Mouse (Mus musculus): ENCODE measurements around the gene Cdhr4.

The Cdhr4 gene

DNA sequence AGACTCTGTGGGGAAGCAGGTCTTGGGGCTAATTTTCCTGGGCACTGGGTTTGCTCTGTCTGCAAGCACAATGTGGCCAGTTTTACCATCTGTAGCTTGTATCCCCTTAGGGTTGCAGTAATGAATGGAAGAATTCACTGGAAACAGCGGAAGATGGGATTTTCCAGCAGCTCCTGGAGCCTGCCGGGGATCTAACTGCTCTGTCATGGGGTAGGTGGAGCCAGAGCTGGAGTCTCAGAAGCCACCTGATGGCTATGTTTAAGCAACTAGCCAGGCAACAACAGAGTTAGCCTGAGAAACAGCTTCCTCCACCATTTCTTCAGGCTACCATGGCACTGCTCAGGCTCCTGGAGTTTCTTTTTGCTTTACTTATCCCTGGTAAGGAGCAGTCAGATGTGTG, at the start of gene Cdhr4:
TSS of gene Cdhr4 (plus strand) at position 301 of the 400 bp plus-strand sequence.
- DNase-seq (ENCODE audit: low spot score), result no peak

DNA sequence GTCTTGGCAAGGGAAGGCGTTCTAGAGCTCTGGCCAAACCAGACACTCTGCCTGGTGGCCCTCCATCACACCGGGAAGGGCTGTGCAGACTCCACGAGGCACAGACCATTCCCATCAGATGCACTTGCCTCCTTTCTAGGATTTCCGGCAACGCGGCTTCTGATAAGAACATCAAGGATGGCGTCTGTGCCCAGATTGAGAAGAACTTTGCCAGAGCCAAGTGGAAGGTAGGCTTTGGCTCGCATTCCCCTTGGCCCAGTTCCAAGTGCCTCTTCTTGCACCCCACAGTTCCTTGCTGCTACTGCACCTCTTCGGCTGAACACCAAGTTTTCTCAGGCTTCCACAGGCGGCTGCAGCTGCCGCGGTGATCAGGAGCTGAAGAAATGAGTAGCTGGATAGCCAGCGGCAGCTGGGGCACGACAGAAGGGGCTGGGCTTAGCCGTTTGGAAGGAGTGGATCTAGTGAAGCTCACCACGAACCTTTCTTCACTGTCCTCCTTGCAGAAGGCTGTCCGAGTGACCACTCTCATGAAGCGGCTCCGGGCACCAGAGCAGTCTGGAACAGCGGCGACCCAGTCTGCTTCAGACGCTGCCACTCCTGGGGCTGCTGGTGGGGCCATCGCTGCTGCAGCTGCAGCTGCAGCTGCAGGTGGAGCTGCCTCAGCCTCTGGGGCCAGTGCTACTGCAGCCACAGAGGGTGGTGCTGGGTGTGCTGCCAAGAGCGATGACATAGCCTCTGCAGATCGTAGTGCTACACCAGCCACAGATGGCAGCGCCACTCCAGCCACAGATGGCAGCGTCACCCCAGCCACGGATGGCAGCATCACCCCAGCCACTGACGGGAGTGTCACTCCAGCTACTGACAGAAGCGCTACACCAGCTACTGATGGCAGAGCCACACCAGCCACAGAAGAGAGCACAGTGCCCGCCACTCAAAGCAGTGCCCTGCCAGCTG, 44.8 kb upstream of the Cdhr4 start:
- DNase-seq (ENCODE audit: low spot score), result no peak

DNA sequence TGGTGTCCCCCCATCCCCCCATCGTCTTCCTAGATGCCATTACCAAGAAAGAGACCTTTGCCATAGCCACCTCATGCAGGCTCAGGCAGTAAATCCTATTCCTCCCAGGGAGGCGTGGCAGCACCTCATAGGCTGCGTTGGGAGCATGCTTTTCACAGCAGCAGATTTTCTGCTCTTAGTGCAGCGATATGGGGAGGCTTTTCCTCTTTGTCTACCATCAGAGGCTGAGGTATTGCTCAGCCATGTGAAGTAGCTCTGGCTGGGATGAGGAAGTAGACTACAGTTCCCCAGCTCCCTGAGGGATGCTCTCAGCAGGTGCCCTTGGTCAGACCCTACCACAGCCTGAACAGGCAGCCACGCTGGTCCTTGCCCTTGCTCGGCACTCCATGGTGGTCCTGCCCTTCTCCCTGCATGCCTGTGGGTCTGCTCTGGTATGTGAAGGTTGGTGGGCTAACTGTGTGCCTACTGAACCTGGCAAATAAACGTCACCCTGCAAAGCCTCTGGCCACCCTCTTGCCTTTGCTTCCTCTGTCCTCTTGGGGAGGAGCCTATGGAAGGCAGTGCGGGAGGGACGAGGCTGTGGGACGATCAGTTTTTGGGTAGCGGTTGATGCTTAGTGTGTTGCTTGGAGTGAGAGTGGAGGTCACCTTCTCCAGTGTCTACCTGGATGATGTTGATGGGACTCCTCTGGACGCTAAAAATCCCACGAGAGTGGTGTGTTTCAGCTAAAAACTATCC, 42.9 kb upstream of the Cdhr4 start:
- DNase-seq (ENCODE audit: low spot score), result no peak

DNA sequence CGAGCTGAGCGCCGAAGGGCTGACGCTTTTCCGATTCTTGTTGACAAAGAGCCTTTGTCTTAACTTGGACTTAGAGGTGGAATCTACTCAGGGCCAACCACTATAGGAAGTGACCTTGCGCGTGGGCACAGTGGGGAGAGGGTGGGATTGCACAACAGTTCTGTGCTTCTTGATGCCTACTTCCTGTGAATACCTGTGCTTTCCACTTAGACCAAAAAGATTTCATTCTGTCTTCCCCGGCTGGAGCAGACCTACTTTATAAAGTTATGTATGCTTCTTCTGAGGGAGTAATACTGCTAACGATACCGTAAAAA, 42.4 kb upstream of the Cdhr4 start, which contains the start of gene Traip:
TSS of gene Traip (plus strand) at position 215 of the 314 bp plus-strand sequence.
- DNase-seq (ENCODE audit: low spot score), result no peak

- peak; percentile 70 for DNase-seq (ENCODE audit: low spot score)
Measured at GRCm38 (mm10) chr9:107950460-107951355, 41.6 kb upstream of the Cdhr4 start.

- DNase-seq (ENCODE audit: low spot score), result no peak
Measured at GRCm38 (mm10) chr9:107955613-107956289, 36.5 kb upstream of the Cdhr4 start.

DNA sequence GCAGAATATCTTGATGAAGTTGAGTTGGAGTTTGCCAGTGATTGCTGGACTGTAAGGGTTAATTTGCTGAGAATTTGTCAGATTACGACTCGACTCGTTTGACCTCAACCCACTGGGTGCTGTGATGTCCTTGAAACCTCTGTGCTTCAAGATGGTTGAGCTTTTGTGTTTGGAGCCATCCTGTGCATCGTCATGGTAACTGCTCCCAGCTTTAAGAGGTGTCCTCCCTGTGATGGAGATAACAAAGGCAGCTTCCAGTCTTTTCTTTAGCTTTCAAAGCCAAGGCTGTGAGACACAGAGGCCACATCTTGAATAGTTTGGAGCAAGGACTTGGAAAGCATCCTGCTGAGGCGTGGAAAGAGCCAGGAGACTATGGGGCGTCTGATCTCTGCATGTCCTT, 35.2 kb upstream of the Cdhr4 start:
- no peak for DNase-seq (ENCODE audit: low spot score)

DNA sequence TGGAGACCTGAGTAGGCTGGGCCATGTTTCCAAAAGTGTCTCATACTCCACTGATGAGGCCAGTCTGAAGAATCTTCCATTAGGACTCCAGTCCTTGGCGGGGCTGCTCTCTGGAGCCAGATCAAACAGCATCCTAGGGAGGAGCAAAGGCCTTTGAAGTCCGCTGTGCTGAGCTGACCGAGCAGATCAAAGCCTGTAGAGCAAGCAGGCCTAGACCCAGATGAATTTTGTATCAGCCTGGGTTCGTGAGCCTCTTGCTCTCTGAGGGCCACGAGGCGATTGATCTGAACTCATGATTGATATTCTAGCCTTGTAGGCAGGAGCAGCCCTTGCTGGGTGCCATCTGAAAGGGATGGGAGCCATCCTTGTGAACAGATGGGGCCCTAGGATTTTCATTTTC, 32.4 kb upstream of the Cdhr4 start:
- DNase-seq (ENCODE audit: low spot score), result no peak

DNA sequence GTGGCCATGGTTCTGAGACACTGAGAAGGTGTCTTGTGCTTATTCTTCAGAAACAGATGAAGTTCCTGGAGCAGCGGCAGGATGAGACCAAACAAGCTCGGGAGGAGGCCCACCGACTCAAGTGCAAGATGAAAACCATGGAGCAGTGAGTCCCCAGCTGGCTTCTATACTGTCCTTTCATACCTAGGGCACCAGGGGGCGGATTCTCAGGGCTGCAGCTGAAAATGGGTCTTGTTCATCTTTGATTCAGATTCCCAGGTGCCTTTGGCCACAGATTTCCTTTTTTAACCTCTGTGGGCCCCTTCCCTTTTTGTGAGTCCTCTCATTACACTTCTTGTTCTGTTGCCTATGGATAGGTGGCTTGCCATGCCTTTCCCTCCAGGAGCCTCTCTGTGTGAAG, 31.4 kb upstream of the Cdhr4 start:
- no peak for DNase-seq (ENCODE audit: low spot score)

- DNase-seq (ENCODE audit: low spot score), result no peak
Measured at GRCm38 (mm10) chr9:107961351-107961762, 30.9 kb upstream of the Cdhr4 start.

GRCm38 (mm10) chr9:107961881-107962280, 30.4 kb upstream of the Cdhr4 start:
- DNase-seq (ENCODE audit: low spot score), result no peak

- no peak for DNase-seq (ENCODE audit: low spot score)
Measured at GRCm38 (mm10) chr9:107962916-107963315, 29.4 kb upstream of the Cdhr4 start.

DNA sequence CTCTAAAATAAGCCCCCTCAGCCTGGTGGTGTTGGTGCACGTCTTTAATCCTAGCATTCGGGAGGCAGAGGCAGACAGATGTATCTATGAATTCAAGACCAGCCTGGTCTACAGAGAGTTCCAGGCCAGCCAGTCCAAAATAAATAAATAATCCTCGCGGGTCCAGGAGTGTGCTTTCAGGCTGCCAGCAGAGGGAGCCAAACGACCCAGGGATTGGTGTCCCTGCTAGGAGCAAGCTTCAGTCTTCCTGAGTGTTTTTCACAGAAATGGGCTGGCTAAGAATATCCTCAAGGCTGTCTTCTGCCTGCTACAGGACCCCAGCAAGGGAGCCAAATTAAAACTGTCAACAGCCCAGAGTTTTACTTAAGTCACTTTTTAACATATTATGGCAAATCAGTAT, 28.6 kb upstream of the Cdhr4 start:
- DNase-seq (ENCODE audit: low spot score), result no peak

- DNase-seq (ENCODE audit: low spot score), result no peak
Measured at GRCm38 (mm10) chr9:107964681-107965080, 27.6 kb upstream of the Cdhr4 start.

GRCm38 (mm10) chr9:107966676-107967075, 25.6 kb upstream of the Cdhr4 start:
- no peak for DNase-seq (ENCODE audit: low spot score)

DNA sequence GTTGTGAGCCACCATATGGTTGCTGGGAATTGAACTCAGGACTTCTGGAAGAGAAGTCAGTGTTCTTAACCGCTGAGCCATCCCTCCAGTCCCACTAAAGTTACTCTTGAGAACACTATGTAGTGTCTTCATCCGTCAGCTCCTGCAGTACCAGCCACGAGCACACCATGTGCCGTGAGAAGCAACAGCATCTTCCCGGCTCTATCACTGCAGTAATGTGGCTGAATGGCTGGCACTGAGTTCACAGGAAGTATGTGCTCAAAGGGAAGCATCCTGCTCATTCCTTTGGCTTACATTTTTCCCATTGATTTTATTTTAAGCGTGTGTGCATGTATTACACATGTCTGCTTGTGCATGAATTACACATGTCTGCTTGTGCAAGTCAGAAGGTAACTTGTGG, 24.9 kb upstream of the Cdhr4 start:
- DNase-seq (ENCODE audit: low spot score), result no peak

- DNase-seq (ENCODE audit: low spot score), result no peak
Measured at GRCm38 (mm10) chr9:107968531-107968930, 23.8 kb upstream of the Cdhr4 start.

DNA sequence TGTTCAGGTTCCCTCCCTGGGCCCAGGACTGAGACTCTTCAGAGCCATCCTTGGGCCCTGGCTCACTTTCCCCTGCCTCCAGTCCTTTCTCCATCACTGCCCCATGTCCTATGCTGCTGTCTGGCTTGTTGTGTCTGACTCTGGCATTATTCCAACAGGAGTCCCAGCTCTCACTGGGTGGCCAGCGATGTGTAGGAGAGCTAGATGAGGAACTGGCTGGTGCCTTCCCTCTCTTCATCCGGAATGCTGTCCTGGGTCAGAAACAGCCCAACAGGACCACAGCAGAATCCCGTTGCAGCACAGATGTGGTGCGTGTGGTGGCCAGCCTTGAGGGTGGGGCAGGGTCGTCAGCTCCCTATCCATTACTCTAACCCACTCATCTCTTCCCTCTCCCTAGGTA, 22.0 kb upstream of the Cdhr4 start:
- no peak for DNase-seq (ENCODE audit: low spot score)

DNA sequence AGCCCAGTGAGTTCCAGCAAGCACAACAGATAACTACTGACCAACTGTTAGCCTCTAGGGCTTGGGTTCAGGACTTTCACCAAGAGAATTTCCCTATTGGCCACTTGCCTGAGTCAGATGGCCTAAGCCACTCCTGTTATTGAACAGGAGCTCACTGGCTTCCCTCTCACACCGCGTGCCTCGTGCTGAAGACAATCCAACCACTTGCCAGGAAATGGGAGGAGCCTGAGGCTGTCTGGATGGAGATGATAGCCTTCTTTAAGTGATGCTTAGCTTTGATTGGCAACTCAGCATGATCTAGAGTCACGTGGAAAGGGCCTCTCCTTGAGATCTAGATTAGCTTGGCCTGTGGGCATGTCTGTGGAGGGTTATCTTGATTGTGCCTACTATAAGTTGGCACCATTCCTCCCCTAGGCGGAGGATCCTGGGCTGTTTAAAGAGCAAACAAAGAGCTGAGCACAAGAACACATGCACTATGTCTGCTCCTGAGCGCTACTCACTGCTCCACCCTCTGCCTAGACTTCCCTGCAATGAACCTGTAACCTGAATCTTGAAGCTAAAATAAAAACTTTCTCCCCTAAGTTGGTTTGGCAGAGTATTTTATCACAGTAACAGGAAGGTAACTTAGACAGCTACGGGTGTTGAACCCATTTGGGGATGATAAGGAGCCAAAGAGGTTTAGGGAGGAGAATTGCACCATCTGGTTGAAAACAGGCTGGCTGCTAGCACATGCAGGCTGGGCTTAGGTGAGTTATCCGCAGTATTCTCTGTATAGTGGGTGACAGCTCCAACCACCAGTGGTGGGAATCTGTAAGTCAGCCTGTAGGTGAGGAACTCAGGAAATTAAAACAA, 20.4 kb upstream of the Cdhr4 start:
- no peak for DNase-seq (ENCODE audit: low spot score)

GRCm38 (mm10) chr9:107974491-107975171, 17.7 kb upstream of the Cdhr4 start:
- no peak for DNase-seq (ENCODE audit: low spot score)
